Mouse (Mus musculus): Measurements from ENCODE around the gene Nkiras1. TPM values are rescaled to one million over a fixed set of nuclear protein-coding genes. Genes with fewer than 3 reads are reported as not detected.
"Not testable (repeated sequence)": the region's sequence is repeated elsewhere in the genome, so short reads cannot be mapped to it uniquely, and the experiment has no call there.

Gene Nkiras1
- 60.9 and 70.3 TPM in 2 replicates for polyA plus RNA-seq (2015; fragmentation: Nextera tagmentation; extraction: Ambion mirVana)

DNA sequence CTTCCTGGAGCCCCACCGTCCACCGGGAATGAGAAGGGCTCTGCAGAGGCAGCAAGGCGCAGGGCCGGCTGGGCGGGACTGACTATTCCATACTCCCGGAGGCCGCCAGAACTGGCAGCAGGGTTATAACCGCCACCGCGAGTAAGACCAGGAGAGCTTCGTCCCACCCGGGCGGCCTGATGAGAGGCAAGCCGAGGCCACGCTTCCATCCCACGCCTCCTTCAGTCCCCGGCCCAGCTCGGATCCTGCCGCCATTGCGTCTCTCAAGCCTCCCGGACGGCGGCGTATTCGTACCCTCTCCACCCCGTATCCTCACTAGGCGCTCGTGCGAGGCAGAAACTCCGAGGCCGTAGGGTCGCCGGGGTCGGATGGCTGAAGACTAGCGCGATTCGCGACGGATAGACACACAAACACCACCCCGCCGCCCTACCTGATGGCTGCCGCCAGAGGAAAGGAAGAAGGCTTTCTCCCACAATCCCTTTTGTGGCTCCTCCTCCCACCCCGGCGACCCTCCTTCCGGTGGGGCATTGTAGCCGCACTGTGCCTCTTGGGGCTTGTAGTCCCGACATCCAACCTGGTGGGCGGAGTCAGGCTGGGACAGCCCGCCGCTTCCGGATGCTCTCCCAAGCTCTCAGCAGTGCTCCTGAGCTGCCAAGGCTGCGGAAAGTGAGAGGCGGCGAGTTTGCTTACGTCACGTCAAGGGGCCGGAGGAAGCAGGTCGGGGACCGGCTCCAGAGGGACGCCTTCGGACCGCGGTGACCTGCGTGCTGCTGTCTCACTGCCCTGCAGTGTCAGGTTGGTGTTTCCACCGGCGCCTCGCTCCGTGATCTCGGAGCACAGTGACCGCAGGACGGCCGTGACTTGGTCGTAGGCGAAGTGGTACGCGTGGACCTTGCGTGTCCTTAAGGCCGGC, at the start of gene Nkiras1, which contains the start of gene Rpl15:
Gene Nkiras1, plus strand, starts transcription at position 608 of the 913 bp plus-strand sequence.
Gene Rpl15, minus strand, starts transcription at position 863 of the 913 bp plus-strand sequence.
- Histone ChIP-seq H3K4me2 (peak within 1 kb of the TSS; percentile 69), H3K9me3 (replicated peaks) (no peaks in the 10 kb centered on the region), H3K9ac (replicated peaks) (peak within 1 kb of the TSS; percentile 92), H3K4me3 (replicated peaks) (peak within 1 kb of the TSS; percentile 83), H3K27ac (replicated peaks) (peak within 1 kb of the TSS; percentile 90), H3K36me3 (peaks cover 20% of the 10 kb centered on the region), H3K27me3 (replicated peaks) (no peaks in the 10 kb centered on the region), H3K4me1 (peaks cover 26% of the 10 kb centered on the region)
- peak; percentile 99 for ATAC-seq (ENCODE audit: low FRiP score)
- under 1% methylated on average over 78 of the region's 78 CpGs for WGBS

DNA sequence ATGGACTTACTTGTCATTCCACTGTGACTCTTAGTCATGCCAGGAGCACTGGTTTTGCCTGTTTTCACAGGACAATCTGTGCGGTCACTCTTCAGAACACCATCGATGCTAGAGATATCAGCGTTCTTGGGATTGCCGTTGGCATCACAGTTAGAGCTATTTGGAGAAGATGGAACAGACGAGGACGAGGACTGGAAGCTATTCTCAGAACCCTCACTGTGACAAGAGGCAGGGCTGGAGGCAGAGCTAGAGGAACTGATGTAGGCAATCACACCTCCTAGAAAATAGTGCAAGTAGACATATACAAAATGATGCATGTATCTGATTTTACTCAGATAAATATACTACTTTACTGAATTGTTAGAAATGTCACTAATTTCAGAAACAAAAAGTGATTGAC, 49.0 kb upstream of the Nkiras1 start:
- ATAC-seq (ENCODE audit: low FRiP score) = no peak
- Histone ChIP-seq H3K36me3 (no peaks in the 10 kb centered on the region), H3K4me1 (no peaks in the 10 kb centered on the region), H3K27ac (replicated peaks) (no peak overlapping the region), H3K4me2 (no peak overlapping the region), H3K9me3 (replicated peaks) (no peaks in the 10 kb centered on the region), H3K4me3 (replicated peaks) (no peak overlapping the region), H3K9ac (replicated peaks) (no peak overlapping the region), H3K27me3 (replicated peaks) (no peaks in the 10 kb centered on the region)
- 95% methylated on average over 6 of the region's 6 CpGs for WGBS

DNA sequence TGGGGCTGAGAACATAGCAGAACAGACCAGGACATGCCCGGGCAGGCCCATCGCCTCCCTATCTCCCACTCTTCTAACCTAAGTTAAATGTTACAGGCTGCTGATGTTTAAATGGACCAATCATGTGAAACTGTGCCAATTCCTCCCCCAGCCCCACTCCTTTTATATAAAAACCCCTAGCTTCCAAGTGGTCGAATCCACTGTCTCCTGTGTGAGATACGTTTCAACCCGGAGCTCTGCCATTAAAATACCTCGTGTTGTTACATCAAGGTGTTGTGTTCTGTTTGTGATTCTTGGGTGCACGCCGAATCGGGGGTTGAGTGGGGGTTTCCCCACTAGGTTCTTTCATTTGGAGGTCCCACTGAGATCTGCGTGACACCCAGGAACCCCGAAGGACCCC, 45.5 kb upstream of the Nkiras1 start:
- 95% methylated on average over 11 of the region's 11 CpGs for WGBS
- not testable (repeated sequence) for H3K9me3 ChIP-seq (replicated peaks); H3K4me1 ChIP-seq; H3K27ac ChIP-seq (replicated peaks); H3K9ac ChIP-seq (replicated peaks); H3K4me2 ChIP-seq; ATAC-seq (ENCODE audit: low FRiP score); H3K4me3 ChIP-seq (replicated peaks); H3K36me3 ChIP-seq; H3K27me3 ChIP-seq (replicated peaks)

DNA sequence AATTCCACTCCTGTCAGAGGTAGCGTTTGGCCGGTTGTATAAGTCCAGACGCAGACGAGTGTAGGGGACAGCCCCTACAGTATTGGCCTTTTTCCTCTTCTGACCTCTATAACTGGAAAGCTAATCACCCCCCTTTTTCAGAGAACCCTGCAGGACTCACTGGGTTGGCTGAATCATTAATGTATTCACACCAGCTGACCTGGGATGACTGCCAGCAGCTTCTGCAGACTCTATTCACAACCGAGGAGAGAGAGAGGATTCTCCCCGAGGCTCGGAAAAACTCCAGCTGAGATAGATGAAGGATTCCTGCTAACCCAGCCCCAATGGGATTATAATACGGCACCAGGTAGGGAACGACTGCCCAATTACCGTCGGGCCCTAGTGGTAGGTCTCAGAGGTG, 44.8 kb upstream of the Nkiras1 start:
- not testable (repeated sequence) for H3K4me1 ChIP-seq; ATAC-seq (ENCODE audit: low FRiP score); H3K4me3 ChIP-seq (replicated peaks); H3K9ac ChIP-seq (replicated peaks); H3K9me3 ChIP-seq (replicated peaks); H3K27me3 ChIP-seq (replicated peaks); H3K27ac ChIP-seq (replicated peaks); H3K36me3 ChIP-seq
- peak overlapping the region; percentile 11; the same call in 1 of the 2 replicates for H3K4me2 ChIP-seq
- WGBS = 43% methylated on average over 11 of the region's 11 CpGs

DNA sequence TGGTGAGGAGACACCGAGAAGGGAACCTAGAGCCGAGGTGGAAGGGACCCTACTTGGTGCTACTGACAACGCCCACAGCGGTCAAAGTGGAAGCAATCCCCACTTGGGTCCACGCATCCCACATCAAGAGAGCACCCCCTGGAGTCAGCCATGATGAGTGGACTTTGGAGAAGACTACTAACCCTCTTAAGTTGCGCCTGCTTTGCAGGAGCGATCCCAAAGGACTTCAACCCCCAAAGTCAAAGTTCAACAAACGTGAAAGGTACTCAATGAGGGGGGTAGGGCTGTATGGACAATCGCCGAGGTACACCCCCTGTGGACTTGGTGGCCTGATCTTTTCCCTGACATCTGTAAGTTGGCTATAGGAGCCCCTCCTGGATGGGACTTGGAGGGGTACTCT, 41.2 kb upstream of the Nkiras1 start:
- not testable (repeated sequence) for H3K4me2 ChIP-seq; H3K27me3 ChIP-seq (replicated peaks); H3K4me1 ChIP-seq; H3K9me3 ChIP-seq (replicated peaks); ATAC-seq (ENCODE audit: low FRiP score); H3K36me3 ChIP-seq; H3K27ac ChIP-seq (replicated peaks); H3K4me3 ChIP-seq (replicated peaks); H3K9ac ChIP-seq (replicated peaks)
- WGBS = 95% methylated on average over 10 of the region's 10 CpGs

DNA sequence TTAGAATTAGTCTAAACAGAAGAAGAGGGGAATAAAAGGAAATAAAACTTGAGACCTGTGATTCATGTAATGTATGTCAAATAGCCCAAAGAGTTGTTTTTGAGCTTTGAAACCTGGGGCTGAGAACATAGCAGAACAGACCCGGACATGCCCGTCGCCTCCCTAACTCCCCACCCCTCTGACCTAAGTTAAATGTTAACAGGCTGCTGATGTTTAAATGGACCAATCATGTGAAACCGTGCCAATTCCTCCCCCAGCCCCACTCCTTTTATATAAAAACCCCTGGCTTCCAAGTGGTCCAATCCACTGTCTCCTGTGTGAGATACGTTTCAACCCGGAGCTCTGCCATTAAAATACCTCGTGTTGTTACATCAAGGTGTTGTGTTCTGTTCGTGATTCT, 39.1 kb upstream of the Nkiras1 start:
- H3K4me2 ChIP-seq; H3K9me3 ChIP-seq (replicated peaks); ATAC-seq (ENCODE audit: low FRiP score); H3K4me3 ChIP-seq (replicated peaks); H3K4me1 ChIP-seq; H3K27me3 ChIP-seq (replicated peaks); H3K36me3 ChIP-seq; H3K9ac ChIP-seq (replicated peaks); H3K27ac ChIP-seq (replicated peaks): not testable (repeated sequence)
- WGBS = 95% methylated on average over 8 of the region's 8 CpGs

DNA sequence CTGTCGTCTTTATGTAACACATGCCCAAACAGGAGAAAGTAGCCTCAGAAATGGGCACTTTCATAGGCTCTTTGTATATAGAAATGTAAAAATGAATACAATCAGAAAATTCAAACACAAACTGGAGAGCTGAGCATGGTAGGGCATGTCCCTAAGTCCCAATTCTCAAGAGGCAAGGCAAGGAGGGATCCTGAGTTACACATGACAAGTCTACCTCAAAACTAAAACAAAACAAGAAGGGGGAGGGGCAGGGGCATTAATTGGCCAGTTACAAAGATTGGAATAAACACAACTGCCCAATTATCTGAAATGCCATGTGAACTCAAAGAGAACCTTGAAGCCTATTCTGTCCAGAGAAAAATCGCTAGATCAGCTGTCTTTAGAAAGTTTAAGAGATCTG, 37.9 kb upstream of the Nkiras1 start:
- no peak overlapping the region for H3K9ac ChIP-seq (replicated peaks)
- H3K9me3 ChIP-seq (replicated peaks) = no peaks in the 10 kb centered on the region
- no peak overlapping the region for H3K4me2 ChIP-seq
- no peaks in the 10 kb centered on the region for H3K36me3 ChIP-seq
- ATAC-seq (ENCODE audit: low FRiP score) = no peak
- H3K27ac ChIP-seq (replicated peaks) = no peak overlapping the region
- H3K4me1 ChIP-seq = peaks cover 4% of the 10 kb centered on the region; the same call in 1 of the 2 replicates
- H3K27me3 ChIP-seq (replicated peaks) = no peaks in the 10 kb centered on the region
- H3K4me3 ChIP-seq (replicated peaks) = no peak overlapping the region
- WGBS = 92% methylated on average over 2 of the region's 2 CpGs

DNA sequence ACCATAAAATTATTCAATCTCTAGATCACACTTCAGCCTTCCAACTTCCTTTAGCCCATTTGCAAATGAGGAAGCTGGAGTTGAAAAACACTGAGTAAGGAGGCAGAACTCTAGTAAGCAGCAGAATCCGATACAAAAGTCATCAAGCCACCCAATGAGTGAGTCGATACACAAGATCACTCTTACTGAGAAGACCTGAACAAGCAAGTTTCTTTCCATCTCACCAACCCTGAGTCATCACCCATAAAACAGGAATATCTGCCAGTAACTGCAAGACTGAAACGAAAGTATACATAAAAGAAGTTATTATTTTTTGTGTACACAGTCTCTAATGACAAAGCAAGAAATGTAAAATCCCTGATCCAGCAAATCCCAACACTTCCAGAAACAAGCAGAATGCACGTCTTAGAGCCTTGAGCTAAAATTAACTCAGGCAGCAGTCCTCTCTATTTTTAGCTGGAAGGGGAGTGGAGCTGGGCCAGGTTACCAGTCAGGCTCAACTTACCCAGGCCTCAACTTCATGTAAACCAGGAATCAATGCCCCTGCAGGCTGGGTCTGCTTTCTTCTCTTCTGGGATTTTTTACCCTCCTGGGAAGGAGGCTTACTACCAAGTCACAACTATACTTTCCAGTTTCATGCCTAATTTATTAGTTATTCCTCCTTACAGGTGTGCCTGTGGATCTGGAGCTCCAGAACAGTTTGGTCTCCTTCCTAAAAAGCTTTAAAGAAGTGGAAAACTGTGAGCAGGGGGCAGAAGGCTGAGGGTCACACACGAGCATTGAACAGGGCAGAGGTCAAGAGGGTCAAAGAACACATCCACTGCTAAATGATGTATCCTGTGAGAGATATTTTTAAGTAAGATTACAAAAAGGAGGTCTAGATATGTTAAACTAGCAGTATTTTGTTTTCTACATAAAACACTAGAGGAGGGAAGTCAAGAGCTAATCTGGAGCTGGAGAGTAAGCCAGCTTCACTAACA, 36.7 kb upstream of the Nkiras1 start:
- Histone ChIP-seq H3K27ac (replicated peaks) (no peak overlapping the region), H3K9me3 (replicated peaks) (no peaks in the 10 kb centered on the region), H3K4me1 (peaks cover 4% of the 10 kb centered on the region; the same call in 1 of the 2 replicates), H3K27me3 (replicated peaks) (no peaks in the 10 kb centered on the region), H3K36me3 (no peaks in the 10 kb centered on the region), H3K9ac (replicated peaks) (no peak overlapping the region), H3K4me2 (no peak overlapping the region), H3K4me3 (replicated peaks) (no peak overlapping the region)
- WGBS = 71% methylated on average over 5 of the region's 5 CpGs
- ATAC-seq (ENCODE audit: low FRiP score) = no peak

DNA sequence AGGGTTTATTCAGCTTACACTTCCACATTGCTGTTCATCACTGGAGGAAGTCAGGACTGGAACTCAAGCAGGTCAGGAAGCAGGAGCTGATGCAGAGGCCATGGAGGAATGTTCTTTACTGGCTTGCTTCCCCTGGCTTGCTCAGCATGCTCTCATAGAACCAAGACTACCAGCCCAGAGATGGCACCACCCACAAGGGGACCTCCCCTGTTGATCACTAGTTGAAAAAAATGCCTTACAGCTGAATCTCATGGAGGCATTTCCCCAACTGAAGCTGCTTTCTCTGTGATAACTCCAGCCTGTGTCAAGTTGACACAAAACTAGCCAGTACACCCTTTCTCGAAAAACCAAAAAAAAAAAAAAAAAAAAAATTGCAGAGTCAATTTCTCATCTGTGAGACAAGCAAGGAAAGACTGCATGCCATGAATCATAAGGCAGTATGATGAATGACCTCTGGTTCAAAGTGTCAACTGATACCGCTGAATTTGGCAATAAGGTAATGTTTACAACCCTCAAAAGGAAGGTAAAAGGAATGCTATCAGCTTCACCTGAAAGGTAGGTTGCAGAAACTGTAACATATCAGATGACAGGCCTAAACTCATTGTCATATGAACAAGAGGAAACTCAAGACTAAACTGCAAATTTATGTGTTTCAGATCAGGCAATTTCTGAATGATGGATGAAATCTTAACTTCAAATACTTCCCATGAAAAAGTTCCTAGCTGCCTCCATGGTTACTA, 34.3 kb upstream of the Nkiras1 start:
- H3K9me3 ChIP-seq (replicated peaks); H3K4me1 ChIP-seq; H3K27me3 ChIP-seq (replicated peaks); ATAC-seq (ENCODE audit: low FRiP score); H3K36me3 ChIP-seq; H3K9ac ChIP-seq (replicated peaks); H3K27ac ChIP-seq (replicated peaks); H3K4me2 ChIP-seq; H3K4me3 ChIP-seq (replicated peaks): not testable (repeated sequence)
- 82% methylated on average over 2 of the region's 2 CpGs for WGBS

DNA sequence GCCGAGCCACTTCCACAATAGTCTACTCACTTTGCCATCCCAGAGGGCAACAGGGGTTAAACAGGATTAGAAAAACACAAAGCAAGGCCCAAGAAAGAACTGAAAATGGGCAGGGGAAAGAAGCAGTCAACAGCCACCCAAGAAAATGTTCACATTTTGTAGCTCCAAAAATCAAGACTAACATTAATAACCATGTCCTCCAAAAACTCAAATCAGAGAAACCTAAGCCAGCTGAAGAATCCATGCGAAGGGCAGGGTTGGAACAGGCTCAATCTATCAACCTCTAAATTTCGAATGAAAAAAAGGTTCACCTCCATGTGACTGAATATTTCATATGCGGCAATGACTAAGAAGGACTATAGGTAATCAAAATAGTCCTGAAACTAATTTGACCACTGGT, 33.6 kb upstream of the Nkiras1 start:
- Histone ChIP-seq H3K9ac (replicated peaks) (no peak overlapping the region), H3K27me3 (replicated peaks) (no peaks in the 10 kb centered on the region), H3K9me3 (replicated peaks) (no peaks in the 10 kb centered on the region), H3K4me3 (replicated peaks) (peak overlapping the region; percentile 98; the same call in 1 of the 2 replicates), H3K4me1 (peaks cover 4% of the 10 kb centered on the region; the same call in 1 of the 2 replicates), H3K36me3 (no peaks in the 10 kb centered on the region), H3K27ac (replicated peaks) (no peak overlapping the region), H3K4me2 (peak overlapping the region; percentile 74)
- 71% methylated on average over 4 of the region's 4 CpGs for WGBS
- ATAC-seq (ENCODE audit: low FRiP score) = no peak
